Mouse (Mus musculus) brain, embryonic 14.5 days (tissue): ENCODE results near the gene Creb5.

Source experiments
- CTCF ChIP-seq: fragments of 200-500 bp; IDR thresholded peaks from 2 replicates; pipeline ENCODE4 v1.5.1; 2012; ENCODE audit warnings: inconsistent platforms, mild to moderate bottlenecking, moderate library complexity, borderline replicate concordance; ENCODE audit not compliant: insufficient read depth, insufficient read length; ENCODE audit errors: extremely low read depth
- POLR2A ChIP-seq: fragments of 200-500 bp; IDR thresholded peaks from 2 replicates; pipeline ENCODE4 v1.6.1; 2012; ENCODE audit warnings: mild to moderate bottlenecking, inconsistent platforms, borderline replicate concordance; ENCODE audit not compliant: poor library complexity, insufficient read depth, insufficient read length, severe bottlenecking; ENCODE audit errors: extremely low read depth

- TF ChIP-seq CTCF = no peak
- no peak for TF ChIP-seq POLR2A
Measured at GRCm38 (mm10) chr6:53514862-53515261, 227.8 kb downstream of the Creb5 start.
